Mouse (Mus musculus): Measurements from ENCODE around the gene Trpm5. TPM values are rescaled to one million over a fixed set of nuclear protein-coding genes. Genes with fewer than 3 reads are reported as not detected.

The Trpm5 gene
- 7.5 and 9.1 TPM in 2 replicates for polyA plus RNA-seq (2012; rRNA removed)

DNA sequence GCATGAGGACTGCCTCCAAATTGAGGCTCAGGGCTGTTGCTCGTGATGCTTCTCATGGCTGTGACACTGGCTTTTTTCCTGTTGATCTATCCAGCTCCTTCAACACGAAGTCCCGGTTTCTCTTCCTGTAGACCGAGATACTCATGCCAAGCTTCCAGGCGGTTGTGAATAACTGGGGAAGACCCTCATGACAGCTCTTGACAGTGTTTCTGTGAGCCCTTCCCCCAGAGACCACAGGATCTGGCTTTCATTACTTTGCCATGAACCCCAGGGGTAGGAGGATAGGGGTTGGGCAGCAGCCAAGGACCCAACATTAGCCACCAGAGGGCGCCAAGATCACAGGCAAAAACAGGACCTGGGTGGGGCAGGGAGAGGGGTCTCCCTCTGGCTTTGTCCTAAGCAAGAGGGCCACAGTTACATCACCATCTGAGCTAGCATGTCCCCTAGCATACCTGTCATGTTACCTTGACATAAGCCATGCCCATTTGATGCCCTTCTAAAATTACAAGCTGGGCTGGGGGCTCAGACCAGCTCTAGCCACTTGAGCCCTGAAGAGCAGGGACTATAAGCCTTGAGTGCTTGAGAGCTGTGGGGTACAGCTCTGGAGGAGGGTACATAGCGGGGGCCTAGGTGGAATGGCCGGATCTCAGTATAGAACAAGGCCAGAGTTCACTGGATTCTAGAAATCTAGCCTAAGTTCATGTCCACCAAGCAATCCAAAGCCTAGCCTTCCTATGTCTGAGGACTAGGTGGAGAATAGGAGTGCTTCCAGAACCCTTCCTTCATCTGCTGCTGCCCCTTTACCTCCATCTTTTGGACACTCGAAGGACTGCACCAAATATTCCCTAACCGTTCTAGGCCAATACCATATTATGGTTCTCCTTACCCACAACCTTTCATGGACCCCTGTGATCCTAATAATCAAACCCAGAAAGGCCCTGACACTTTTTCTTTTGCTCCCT is at the start of gene Trpm5:
Trpm5 (minus strand) TSS at position 51 of the 962 bp plus-strand sequence.

GRCm38 (mm10) chr7:143106062-143106461 is 11.6 kb upstream of the Trpm5 start, which contains the start of gene Kcnq1:
Gene Kcnq1 (plus strand): TSS chr7:143106362.

GRCm38 (mm10) chr7:143068882-143069591 is 25.4 kb downstream of the Trpm5 start, which contains the start of gene Tssc4:
Gene Tssc4 (plus strand): TSS chr7:143069249.

DNA sequence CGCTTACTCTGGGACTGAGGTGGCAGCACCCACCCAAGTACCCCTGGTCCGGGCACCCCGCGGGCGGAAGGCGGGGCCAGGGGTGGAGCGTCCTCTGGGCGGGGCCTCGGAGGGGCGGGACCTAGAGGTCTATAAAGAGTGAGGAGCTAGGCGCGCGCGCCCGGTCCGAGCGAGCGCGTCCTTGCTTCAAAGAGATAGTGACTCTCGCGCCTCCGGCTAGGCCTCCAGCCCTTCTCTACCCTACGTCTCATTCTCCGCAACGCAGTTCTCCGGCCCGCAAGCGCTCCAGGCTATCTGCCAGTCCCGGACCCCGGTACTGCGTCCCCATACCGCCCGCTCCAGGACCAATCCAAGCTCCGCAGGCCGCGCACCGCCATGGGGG is 41.8 kb downstream of the Trpm5 start, which contains the start of gene Cd81:
Cd81 (plus strand) TSS at position 114 of the 382 bp plus-strand sequence.

Other genes starting within 250 kb of the Trpm5 start
- 0.16 and 0.27 TPM in 2 replicates for gene Th, start 163.5 kb downstream of the Trpm5 start, polyA plus RNA-seq (2012; rRNA removed)
- gene Ascl2, start 125.4 kb downstream of the Trpm5 start, polyA plus RNA-seq (2012; rRNA removed) = 22.3 and 26.7 TPM in 2 replicates
- gene Tspan32, start 89.6 kb downstream of the Trpm5 start, polyA plus RNA-seq (2012; rRNA removed) = 2.8 and 3.1 TPM in 2 replicates
- 399 and 460 TPM in 2 replicates for gene Cd81, start 41.9 kb downstream of the Trpm5 start, polyA plus RNA-seq (2012; rRNA removed)
- gene Tssc4, start 25.4 kb downstream of the Trpm5 start, polyA plus RNA-seq (2012; rRNA removed) = 84.1 and 110 TPM in 2 replicates
- gene Kcnq1, start 11.7 kb upstream of the Trpm5 start, polyA plus RNA-seq (2012; rRNA removed) = 53.2 and 54.8 TPM in 2 replicates

Data from colon, adult 2 months (tissue).